Mouse (Mus musculus) embryo, embryonic 11 days (tissue): ENCODE measurements around the gene Necab2.
A peak's percentile ranks its signal among the peaks of the same experiment; 100 is the strongest.

Source experiments
- DNase-seq: peaks from one replicate; pipeline ENCODE4 v3.0.0-alpha.2; 2015

The Necab2 gene

GRCm38 (mm10) chr8:119459724-119460123 is 13.2 kb downstream of the Necab2 start:
- DNase-seq = peak; percentile 47

- no peak for DNase-seq
These were observed 14.8 kb downstream of the Necab2 start for GRCm38 (mm10) chr8:119461356-119461755.

DNA sequence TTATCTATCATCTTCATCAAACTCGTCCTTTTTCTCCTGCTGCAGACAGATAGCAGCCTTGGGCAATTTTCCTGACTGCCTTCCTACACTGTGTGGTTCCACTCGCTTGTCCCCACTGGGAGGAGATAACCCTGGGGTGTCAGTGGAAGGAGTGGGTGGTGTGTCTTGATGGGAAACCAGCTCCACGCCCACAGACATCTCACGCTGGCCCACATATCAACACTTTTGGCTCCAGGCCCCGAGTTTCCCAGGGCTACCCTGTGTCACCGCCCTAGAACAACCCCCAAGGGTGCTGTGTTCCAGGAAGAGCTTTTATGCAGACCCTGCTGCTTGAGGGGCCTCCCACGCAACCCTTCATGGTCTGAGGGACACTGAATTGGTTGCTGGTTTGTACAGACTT is 17.2 kb downstream of the Necab2 start:
- no peak for DNase-seq

- DNase-seq = peak; percentile 56
These were observed 19.6 kb downstream of the Necab2 start for GRCm38 (mm10) chr8:119466105-119466504.

- no peak for DNase-seq
These were observed 20.3 kb downstream of the Necab2 start for GRCm38 (mm10) chr8:119466794-119467193.

- no peak for DNase-seq
These were observed 21.6 kb downstream of the Necab2 start for GRCm38 (mm10) chr8:119468091-119468490.

- no peak for DNase-seq
These were observed 32.2 kb downstream of the Necab2 start for GRCm38 (mm10) chr8:119478684-119479083.

DNA sequence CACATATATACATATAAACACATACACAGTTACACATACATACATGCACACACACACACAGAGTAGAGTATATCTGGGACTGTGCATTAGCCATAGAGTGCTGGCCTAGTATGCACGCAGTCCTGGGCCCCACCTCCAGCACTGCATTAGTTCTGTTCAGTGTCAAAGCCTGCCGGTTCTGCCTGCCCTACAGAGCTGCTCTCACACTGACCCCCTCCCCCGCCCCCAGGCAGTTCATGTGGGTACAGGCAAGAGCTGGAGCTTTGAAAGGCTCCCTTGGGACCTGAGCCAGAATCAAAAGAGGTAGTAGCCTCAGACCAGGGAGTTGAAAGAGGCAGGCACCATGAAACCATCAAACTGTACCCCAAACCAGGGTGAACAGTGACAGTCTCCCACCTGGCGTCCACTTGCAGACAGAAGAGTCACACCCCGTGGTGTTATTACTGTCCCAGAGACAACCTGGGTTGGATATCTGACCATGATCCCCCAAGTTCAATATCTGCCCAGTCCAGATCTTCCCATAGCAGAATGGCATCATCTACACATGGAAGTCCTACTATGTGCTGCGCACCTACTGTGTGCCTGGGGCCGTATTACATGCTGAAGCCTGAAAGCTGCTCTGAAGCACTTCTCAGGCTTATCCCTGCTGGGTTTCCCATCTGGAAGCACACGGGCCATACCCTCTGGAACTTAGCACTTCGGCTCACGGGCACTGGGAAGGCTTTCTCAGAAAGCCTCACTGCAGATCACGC is 37.8 kb downstream of the Necab2 start:
- peak; percentile 27 for DNase-seq

DNA sequence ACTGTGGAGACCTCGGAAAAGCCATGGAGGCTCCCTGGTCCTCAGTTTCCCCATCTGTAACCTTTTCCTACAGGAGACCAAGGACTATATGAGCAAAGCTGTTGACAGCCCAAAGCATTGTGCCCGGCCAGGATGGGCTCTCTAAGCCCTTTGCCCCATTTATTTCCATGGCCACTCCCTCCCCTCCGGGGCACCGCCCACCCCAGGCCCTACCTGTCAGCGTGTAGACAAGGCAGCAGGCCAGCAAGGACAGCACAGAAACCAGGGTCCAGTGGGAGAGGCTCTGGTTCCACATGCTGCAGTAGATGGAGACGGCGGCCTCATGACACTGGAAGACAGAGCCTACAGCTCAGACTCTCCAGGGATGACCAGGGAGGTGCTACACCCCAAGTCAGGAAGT is 40.6 kb downstream of the Necab2 start:
- no peak for DNase-seq

- peak; percentile 39 for DNase-seq
These were observed 50.3 kb downstream of the Necab2 start for GRCm38 (mm10) chr8:119496848-119497247.

GRCm38 (mm10) chr8:119499836-119500235 is 53.3 kb downstream of the Necab2 start:
- no peak for DNase-seq

GRCm38 (mm10) chr8:119501598-119501997 is 55.1 kb downstream of the Necab2 start, which contains the start of gene Slc38a8:
Gene Slc38a8 (minus strand): TSS chr8:119501698.
- DNase-seq = no peak

DNA sequence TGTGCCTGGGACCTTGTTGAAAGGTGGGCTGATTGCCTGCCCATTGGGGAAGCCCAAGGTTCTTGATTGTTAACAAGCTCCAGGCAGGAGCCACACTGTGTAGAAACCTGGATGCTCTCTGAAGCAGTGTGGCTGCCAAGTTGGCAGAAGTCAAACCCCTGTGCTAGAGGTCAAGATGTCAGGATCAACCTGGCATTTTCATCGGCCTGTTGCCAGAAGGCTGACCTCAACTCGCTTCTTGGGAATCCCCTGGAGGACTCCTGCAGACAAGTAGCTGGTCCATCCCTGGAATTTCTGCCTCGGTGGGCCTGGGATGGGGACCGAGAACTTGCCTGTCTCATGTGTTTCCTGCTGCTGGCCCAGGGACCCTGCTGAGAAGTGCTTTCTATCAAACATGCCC is 55.6 kb downstream of the Necab2 start:
- DNase-seq = no peak

DNA sequence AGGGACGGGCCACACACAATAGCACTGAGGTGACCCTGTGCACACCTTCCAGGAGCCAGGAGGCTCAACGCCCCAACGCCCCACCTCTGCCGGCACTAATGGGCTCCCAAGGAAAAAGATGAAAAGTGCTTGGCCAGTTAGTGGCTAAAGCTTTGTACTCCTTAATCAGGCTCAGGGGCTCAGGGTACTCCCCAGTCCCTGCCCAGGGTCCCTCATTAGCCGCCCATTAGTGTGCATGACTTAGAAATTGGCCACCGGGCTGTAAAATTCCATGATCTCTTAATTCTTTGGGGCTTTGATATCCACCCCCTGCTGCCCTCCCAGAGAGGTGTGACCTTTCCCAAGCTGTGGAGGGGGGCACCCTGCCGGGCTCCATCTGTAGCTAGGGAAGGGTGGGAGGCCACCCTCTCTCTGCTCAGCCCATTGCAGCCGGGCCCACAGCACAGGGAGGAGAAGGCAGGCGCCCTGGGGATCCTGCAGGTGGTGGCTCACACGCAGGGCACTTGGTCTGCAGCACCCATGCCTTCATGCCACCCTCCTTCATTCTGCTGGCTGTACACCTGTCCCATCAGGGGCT is 56.8 kb downstream of the Necab2 start:
- no peak for DNase-seq

DNA sequence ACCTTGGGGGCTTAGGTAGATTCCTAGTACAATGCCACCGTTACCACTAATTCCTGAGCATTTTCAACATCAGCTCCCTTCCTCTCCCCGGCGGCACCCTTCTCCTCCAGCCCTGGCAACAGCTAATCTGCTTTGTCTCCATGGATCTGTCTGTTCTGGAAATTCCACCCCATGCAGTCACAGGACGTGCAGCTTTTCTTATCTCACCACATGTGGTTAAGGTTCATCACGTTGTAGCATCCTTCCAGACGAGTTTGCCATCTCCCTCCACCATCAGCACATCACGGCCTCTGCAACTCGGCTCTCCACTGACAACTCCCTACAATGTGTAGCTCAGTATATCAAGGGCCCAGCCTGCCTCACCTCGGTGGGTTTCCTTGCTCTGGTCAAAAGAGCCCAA is 59.0 kb downstream of the Necab2 start:
- DNase-seq = no peak

GRCm38 (mm10) chr8:119506106-119506505 is 59.6 kb downstream of the Necab2 start:
- DNase-seq = no peak

DNA sequence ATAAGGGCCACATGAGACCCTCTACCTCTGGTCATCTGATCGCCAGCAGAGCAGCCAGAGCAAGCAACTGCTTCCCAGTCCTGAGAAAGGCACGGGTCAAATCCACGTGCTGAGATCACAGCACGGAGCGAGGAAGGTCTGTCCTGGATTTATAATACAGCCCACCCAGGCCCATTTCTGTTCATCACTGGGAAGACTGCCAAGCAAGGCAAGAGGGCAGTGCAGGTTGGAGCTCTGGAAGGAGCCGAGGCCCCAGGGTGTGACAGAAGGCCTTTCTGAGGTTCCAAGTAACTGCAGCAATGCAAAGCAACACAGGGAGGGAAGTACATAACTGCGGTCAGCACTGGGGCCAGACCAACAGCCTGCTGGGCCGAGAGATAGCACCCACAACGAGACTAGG is 64.0 kb downstream of the Necab2 start:
- DNase-seq = no peak

DNA sequence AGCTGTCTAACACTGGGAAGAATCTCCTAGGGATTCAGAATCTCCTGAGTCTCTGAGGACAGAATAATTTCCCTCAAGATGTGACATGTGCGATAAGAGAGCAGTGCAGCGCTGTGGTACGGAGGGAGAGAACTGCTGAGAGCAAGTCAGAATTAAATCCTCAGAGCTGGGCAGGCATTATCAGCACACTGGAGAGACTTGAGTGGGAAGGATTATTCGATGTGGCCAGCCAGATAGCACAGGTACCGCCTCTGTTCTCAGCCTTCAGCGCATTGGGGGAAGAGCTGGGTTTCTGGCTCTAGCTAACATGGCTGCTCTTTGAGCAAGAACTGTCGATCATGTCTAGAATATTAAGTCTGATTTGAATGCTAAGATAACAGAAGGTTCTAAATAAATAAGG is 65.2 kb downstream of the Necab2 start:
- DNase-seq = no peak

- no peak for DNase-seq
These were observed 66.9 kb downstream of the Necab2 start for GRCm38 (mm10) chr8:119513405-119513804.

DNA sequence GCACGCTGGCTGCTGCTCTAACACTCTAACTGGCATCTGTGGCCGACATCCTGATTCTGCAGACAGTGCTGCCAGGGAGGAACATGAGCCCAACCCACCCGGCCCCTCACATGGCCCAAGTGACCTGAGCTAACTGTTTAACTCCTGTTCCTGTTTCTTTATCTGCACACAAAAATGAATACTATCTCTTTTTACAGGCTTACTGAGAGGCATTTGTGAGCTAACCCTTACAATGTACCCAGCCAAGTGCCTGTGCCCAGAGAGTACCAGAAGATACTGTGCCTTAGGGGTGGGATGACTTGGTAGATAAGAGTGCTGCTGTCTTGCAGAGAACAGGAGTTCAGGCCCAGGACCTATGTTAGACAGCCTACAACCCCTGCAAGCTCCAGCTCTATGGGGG is 68.4 kb downstream of the Necab2 start:
- no peak for DNase-seq

DNA sequence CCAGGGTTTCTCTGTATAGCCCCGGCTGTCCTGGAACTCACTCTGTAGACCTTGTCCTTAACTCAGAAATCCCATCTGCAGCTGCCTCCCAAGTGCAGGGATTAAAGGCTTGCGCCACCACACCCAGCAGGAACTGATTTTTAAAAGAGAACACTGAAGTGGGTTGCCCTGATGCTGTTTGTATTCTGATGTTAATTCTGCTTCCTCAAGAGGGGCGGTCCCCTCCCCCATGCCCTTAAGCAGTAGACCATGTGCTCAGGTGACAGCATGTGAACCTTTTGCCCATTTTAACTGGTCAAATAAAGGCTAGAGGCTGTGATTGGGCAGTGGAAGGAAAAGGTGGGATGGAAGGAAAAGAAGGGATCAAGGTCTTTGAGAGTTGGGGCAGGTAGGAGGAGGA is 69.2 kb downstream of the Necab2 start:
- DNase-seq = no peak

GRCm38 (mm10) chr8:119516674-119517073 is 70.2 kb downstream of the Necab2 start:
- no peak for DNase-seq

GRCm38 (mm10) chr8:119520102-119520501 is 73.6 kb downstream of the Necab2 start:
- peak; percentile 23 for DNase-seq
